Mouse (Mus musculus): ENCODE results near the gene Tpm3. TPM values are rescaled to one million over a fixed set of nuclear protein-coding genes. Genes with fewer than 3 reads are reported as not detected.

Tpm3 gene
- total and polyA plus RNA-seq, 3 experiments, result 309 to 810 (median 448) TPM

DNA sequence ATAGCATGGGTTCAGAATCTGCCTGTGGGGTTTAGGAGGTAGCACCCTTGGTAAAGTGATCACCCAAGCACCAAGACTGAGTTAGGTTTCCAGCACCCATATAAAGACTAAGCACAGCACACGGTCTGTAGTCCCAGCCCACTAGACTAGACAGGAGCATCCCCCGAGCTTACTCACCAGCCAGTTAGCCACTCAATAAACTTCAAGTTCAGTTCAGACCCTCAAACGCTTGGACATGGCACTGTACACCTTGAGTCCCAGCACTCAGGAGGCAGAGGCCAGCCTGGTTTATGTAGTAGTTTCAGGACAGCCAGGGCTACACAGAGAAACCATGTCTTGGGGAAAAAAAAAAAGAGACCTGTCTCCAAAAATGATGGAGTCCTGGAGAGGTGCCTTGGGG lies 28.6 kb downstream of the Tpm3 start:
- Histone ChIP-seq H3K9ac (ENCODE audit: insufficient read depth, low read depth) (no peak overlapping the region), H3K36me3 (replicated peaks in 1 of 2; ENCODE audit: control insufficient read depth in 1 of 2, insufficient read depth in 1 of 2, low read length in 1 of 2) (peaks cover 36 to 59% of the 10 kb centered on the region in 2 experiments), H3K4me2 (ENCODE audit: insufficient read depth, low read depth, poor library complexity, severe bottlenecking) (no peak overlapping the region), H3K27me3 (replicated peaks) (no peaks in the 10 kb centered on the region), H3K4me3 (replicated peaks in 1 of 3; ENCODE audit: low read depth in 2 of 3, low read length in 2 of 3, poor library complexity in 1 of 3) (no peak overlapping the region), H3K9me3 (replicated peaks; ENCODE audit: low read length) (no peaks in the 10 kb centered on the region), H3K4me1 (ENCODE audit: control insufficient read depth in 1 of 2, insufficient read depth in 2 of 2) (peaks cover 3 to 23% of the 10 kb centered on the region in 2 experiments; a peak in 3 of 4 replicates), H3K79me2 (replicated peaks; ENCODE audit: control insufficient read depth, extremely low read depth, insufficient read depth, poor library complexity, severe bottlenecking) (0 out of 2 replicates have a peak, but pooled peaks cover 2% of the 10 kb centered on the region), H3K27ac (ENCODE audit: insufficient read depth, low read depth) (no peak overlapping the region)
- no peak for DNase-seq (ENCODE audit: extremely low read depth)
- in situ Hi-C loops (cut with MboI; ENCODE audit: low pct_ligation_motif_present, low pct_unique_long_range_greater_than_20kb, low sequenced_read_pairs), result no loop called here
- TF ChIP-seq MAFK (IDR thresholded peaks at IDR 0.05; ENCODE audit: insufficient replicate concordance, low read length), result no peak
- TF ChIP-seq RCOR1 (conservative IDR thresholded peaks at IDR 0.05; ENCODE audit: low read depth, low read length), result no peak
- TF ChIP-seq MYC (IDR thresholded peaks at IDR 0.05; ENCODE audit: low read depth, low read length), result no peak
- no peak for TF ChIP-seq GABPA (IDR thresholded peaks at IDR 0.05; ENCODE audit: insufficient replicate concordance, low read depth, low read length)
- TF ChIP-seq POLR2A (IDR thresholded peaks at IDR 0.05; ENCODE audit: low read depth, low read length), result no peak
- no peak for TF ChIP-seq SMC3 (IDR thresholded peaks at IDR 0.05; ENCODE audit: low read depth, low read length)
- TF ChIP-seq MAZ (IDR thresholded peaks at IDR 0.05; ENCODE audit: low read depth, low read length), result no peak
- no peak for TF ChIP-seq ETS1 (conservative IDR thresholded peaks at IDR 0.05; ENCODE audit: low read depth, low read length)
- TF ChIP-seq RAD21 (IDR thresholded peaks at IDR 0.05; ENCODE audit: low read depth, low read length), result no peak
- TF ChIP-seq UBTF (IDR thresholded peaks at IDR 0.05; ENCODE audit: low read depth, low read length), result no peak
- TF ChIP-seq ZMIZ1 (IDR thresholded peaks at IDR 0.05; ENCODE audit: low read depth, low read length), result no peak
- TF ChIP-seq TBP (conservative IDR thresholded peaks at IDR 0.05; ENCODE audit: low read depth, low read length), result no peak
- TF ChIP-seq JUN (IDR thresholded peaks at IDR 0.05; ENCODE audit: insufficient read depth, low read depth, low read length), result no peak
- no peak for TF ChIP-seq E2F4 (IDR thresholded peaks at IDR 0.05; ENCODE audit: insufficient replicate concordance, low read depth, low read length)
- TF ChIP-seq BHLHE40 (IDR thresholded peaks at IDR 0.05; ENCODE audit: low read depth, low read length), result no peak
- TF ChIP-seq TCF12 (IDR thresholded peaks at IDR 0.05; ENCODE audit: low read depth, low read length), result no peak
- no peak for TF ChIP-seq EP300 (IDR thresholded peaks at IDR 0.05; ENCODE audit: low read length)
- no peak for TF ChIP-seq JUND (conservative IDR thresholded peaks at IDR 0.05; ENCODE audit: low read depth, low read length)
- dilution Hi-C loops (cut with MboI; ENCODE audit: extremely low pct_ligation_motif_present, extremely low pct_unique_long_range_greater_than_20kb, low sequenced_read_pairs), result no loop called here

GRCm38 (mm10) chr3:90101673-90102072 lies 29.2 kb downstream of the Tpm3 start:
- no peak for DNase-seq (ENCODE audit: extremely low read depth)
- no peak overlapping the region for H3K27ac ChIP-seq (ENCODE audit: insufficient read depth, low read depth)
- no peak overlapping the region for H3K4me2 ChIP-seq (ENCODE audit: insufficient read depth, low read depth, poor library complexity, severe bottlenecking)
- H3K9me3 ChIP-seq (replicated peaks; ENCODE audit: low read length), result no peaks in the 10 kb centered on the region
- H3K4me3 ChIP-seq (replicated peaks in 1 of 3; ENCODE audit: low read depth in 2 of 3, low read length in 2 of 3, poor library complexity in 1 of 3), result no peak overlapping the region
- H3K27me3 ChIP-seq (replicated peaks), result no peaks in the 10 kb centered on the region
- no peak for TF ChIP-seq MAZ (IDR thresholded peaks at IDR 0.05; ENCODE audit: low read depth, low read length)
- no peak; the same call in 1 of the 2 replicates for TF ChIP-seq POLR2A (IDR thresholded peaks at IDR 0.05; ENCODE audit: low read depth, low read length)
- no peak for TF ChIP-seq NRF1 (IDR thresholded peaks at IDR 0.05; ENCODE audit: low read depth, low read length)
- TF ChIP-seq PAX5 (IDR thresholded peaks at IDR 0.05; ENCODE audit: low read length), result no peak
- no peak for TF ChIP-seq MEF2A (IDR thresholded peaks at IDR 0.05; ENCODE audit: borderline replicate concordance, low read depth, low read length)
- TF ChIP-seq MYC (IDR thresholded peaks at IDR 0.05; ENCODE audit: low read depth, low read length), result no peak
- TF ChIP-seq USF2 (conservative IDR thresholded peaks at IDR 0.05; ENCODE audit: low read depth, low read length), result no peak
- TF ChIP-seq CTCF (conservative IDR thresholded peaks at IDR 0.05 in 1 of 2, IDR thresholded peaks at IDR 0.05 in 1 of 2; ENCODE audit: low read depth in 2 of 2, low read length in 2 of 2), result no peak
- TF ChIP-seq IRF4 (IDR thresholded peaks at IDR 0.05; ENCODE audit: low read depth, low read length), result no peak
- no peak for TF ChIP-seq MXI1 (IDR thresholded peaks at IDR 0.05; ENCODE audit: low read depth, low read length)
- TF ChIP-seq RAD21 (IDR thresholded peaks at IDR 0.05; ENCODE audit: low read depth, low read length), result no peak
- TF ChIP-seq RCOR1 (conservative IDR thresholded peaks at IDR 0.05; ENCODE audit: low read depth, low read length), result no peak
- TF ChIP-seq MAX (IDR thresholded peaks at IDR 0.05; ENCODE audit: low read length), result no peak
- no peak for TF ChIP-seq ETS1 (conservative IDR thresholded peaks at IDR 0.05; ENCODE audit: low read depth, low read length)
- no peak for TF ChIP-seq KAT2A (IDR thresholded peaks at IDR 0.05; ENCODE audit: insufficient replicate concordance, low read length)
- peaks cover 31 to 53% of the 10 kb centered on the region in 2 experiments for H3K36me3 ChIP-seq (replicated peaks in 1 of 2; ENCODE audit: control insufficient read depth in 1 of 2, insufficient read depth in 1 of 2, low read length in 1 of 2)
- no peak overlapping the region for H3K9ac ChIP-seq (ENCODE audit: insufficient read depth, low read depth)
- dilution Hi-C loops (cut with MboI; ENCODE audit: extremely low pct_ligation_motif_present, extremely low pct_unique_long_range_greater_than_20kb, low sequenced_read_pairs), result no loop called here
- H3K4me1 ChIP-seq (ENCODE audit: control insufficient read depth in 1 of 2, insufficient read depth in 2 of 2), result peaks cover 3 to 23% of the 10 kb centered on the region in 2 experiments; a peak in 3 of 4 replicates
- in situ Hi-C loops (cut with MboI; ENCODE audit: low pct_ligation_motif_present, low pct_unique_long_range_greater_than_20kb, low sequenced_read_pairs), result no loop called here
- 0 out of 2 replicates have a peak, but pooled peaks cover 2% of the 10 kb centered on the region for H3K79me2 ChIP-seq (replicated peaks; ENCODE audit: control insufficient read depth, extremely low read depth, insufficient read depth, poor library complexity, severe bottlenecking)

Measured in CH12.LX (cell line).